Mouse (Mus musculus) gastrocnemius, adult 18-20 months (tissue): ENCODE measurements around the gene Sult2a8. TPM values are rescaled to one million over a fixed set of nuclear protein-coding genes. Genes with fewer than 3 reads are reported as not detected.
"Not testable (repeated sequence)": the region's sequence is repeated elsewhere in the genome, so short reads cannot be mapped to it uniquely, and the experiment has no call there.

Source experiments
- DNase-seq: peaks from one replicate; pipeline ENCODE4 v3.0.0; 2021; ENCODE audit warnings: low spot score
- long read RNA-seq, 2 experiments: library from polyadenylated mRNA; stranded (forward); transcript quantifications; one replicate each; pipeline ENCODE4 v2.0.0; 2021
- total RNA-seq, 2 experiments: library from RNA; stranded (reverse); gene quantifications; 2 replicates each; pipeline ENCODE4 v1.2.3; 2021

Gene Sult2a8
- under 1 TPM in 1 of 2 experiments, not detected in 1; 0.17 TPM for total RNA-seq
- long read RNA-seq, experiment 1 = 0 reads
- long read RNA-seq, experiment 2 = 0 reads

GRCm38 (mm10) chr7:14446534-14446933, at the start of gene Sult2a8:
Sult2a8 (minus strand) TSS chr7:14446769.
- no peak for DNase-seq

- DNase-seq = no peak
These were observed 47.6 kb upstream of the Sult2a8 start, which contains the start of gene Sult2a7 for GRCm38 (mm10) chr7:14494130-14494529. Sult2a7 (minus strand) TSS chr7:14494230.

- DNase-seq = no peak
These were observed 46.3 kb upstream of the Sult2a8 start for GRCm38 (mm10) chr7:14492886-14493285.

GRCm38 (mm10) chr7:14439581-14439980, 7.0 kb downstream of the Sult2a8 start:
- no peak for DNase-seq

- DNase-seq = no peak
These were observed 8.1 kb downstream of the Sult2a8 start for GRCm38 (mm10) chr7:14438484-14438883.

- DNase-seq = no peak
These were observed 8.5 kb downstream of the Sult2a8 start for GRCm38 (mm10) chr7:14438029-14438428.

GRCm38 (mm10) chr7:14399363-14399762, 47.2 kb downstream of the Sult2a8 start:
- not testable (repeated sequence) for DNase-seq

- DNase-seq = no peak
These were observed 50.1 kb downstream of the Sult2a8 start for GRCm38 (mm10) chr7:14396462-14396861.

Other genes starting within 250 kb of the Sult2a8 start
- not detected for gene Sult2a6, start 191.9 kb downstream of the Sult2a8 start, total RNA-seq
- gene Obox8, start 113.2 kb downstream of the Sult2a8 start, total RNA-seq = not detected
- gene Sult2a7, start 47.5 kb upstream of the Sult2a8 start, total RNA-seq = not detected
- gene Vmn1r90, start 116.7 kb upstream of the Sult2a8 start, total RNA-seq = not detected
- gene Obox7, start 212.7 kb upstream of the Sult2a8 start, total RNA-seq = not detected